Mouse (Mus musculus) heart, adult 2 months (tissue): Measurements from ENCODE around the gene Stpg2.
"Not testable (repeated sequence)": the region's sequence is repeated elsewhere in the genome, so short reads cannot be mapped to it uniquely, and the experiment has no call there.

Experiments used
- CTCF ChIP-seq: fragments of 200-600 bp; IDR thresholded peaks from 2 replicates; pipeline ENCODE4 v1.8.1; 2022; ENCODE audit warnings: antibody characterized with exemption, mild to moderate bottlenecking, moderate library complexity
- POLR2A ChIP-seq: fragments of 200-500 bp; IDR thresholded peaks from 2 replicates; pipeline ENCODE4 v1.6.1; 2011; ENCODE audit warnings: mild to moderate bottlenecking, low read depth, low read length, control low read depth; ENCODE audit not compliant: insufficient read depth

GRCm38 (mm10) chr3:139704238-139704637 lies 498.7 kb downstream of the Stpg2 start:
- not testable (repeated sequence) for TF ChIP-seq CTCF, POLR2A
